Mouse (Mus musculus) erythroid progenitor cell, adult 5-6 weeks (primary cell): ENCODE measurements around the gene Rps6kb1. TPM values are rescaled to one million over a fixed set of nuclear protein-coding genes. Genes with fewer than 3 reads are reported as not detected.
"Not testable (repeated sequence)": the region's sequence is repeated elsewhere in the genome, so short reads cannot be mapped to it uniquely, and the experiment has no call there.

Source experiments
- ATAC-seq: replicated peaks from 2 replicates; pipeline ENCODE4 v1.8.0; 2016; ENCODE audit warnings: moderate number of reproducible peaks, mild to moderate bottlenecking, moderate TSS enrichment, inconsistent platforms; ENCODE audit not compliant: poor library complexity, low FRiP score, severe bottlenecking
- total RNA-seq, 2 experiments: library from RNA; stranded (forward) in 1 of 2; stranded (reverse) in 1 of 2; fragments of 150-400 nt in 1 of 2; fragments of 186-747, 209-891 nt in 1 of 2; gene quantifications; 2 replicates each; pipeline versions ENCODE4 v1.2.3 to v1.2.4; 2015 to 2017; ENCODE audit warnings: low replicate concordance in 2 of 2

Rps6kb1 gene
- total RNA-seq, 2 experiments from 2014 or later, result 34.4 to 73.8 TPM

DNA sequence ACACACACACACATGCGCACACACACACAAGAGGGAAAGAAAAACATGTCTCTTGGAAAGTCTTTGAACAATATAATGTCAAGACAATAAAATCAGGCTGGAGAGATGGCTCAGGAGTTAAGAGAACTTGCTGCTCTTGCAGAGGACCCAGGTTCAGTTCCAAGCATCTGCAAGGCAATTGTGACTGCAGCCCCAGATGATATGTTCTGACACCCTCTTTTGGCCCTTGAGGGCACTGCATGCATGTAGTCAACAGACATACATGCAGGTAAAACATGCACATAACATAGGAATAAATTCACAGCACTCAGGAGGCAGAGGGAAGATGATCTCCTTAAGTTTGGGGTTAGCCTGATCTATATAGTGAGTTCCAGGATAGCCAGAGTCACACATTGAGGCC lies 2.8 kb upstream of the Rps6kb1 start:
- no peak for ATAC-seq

DNA sequence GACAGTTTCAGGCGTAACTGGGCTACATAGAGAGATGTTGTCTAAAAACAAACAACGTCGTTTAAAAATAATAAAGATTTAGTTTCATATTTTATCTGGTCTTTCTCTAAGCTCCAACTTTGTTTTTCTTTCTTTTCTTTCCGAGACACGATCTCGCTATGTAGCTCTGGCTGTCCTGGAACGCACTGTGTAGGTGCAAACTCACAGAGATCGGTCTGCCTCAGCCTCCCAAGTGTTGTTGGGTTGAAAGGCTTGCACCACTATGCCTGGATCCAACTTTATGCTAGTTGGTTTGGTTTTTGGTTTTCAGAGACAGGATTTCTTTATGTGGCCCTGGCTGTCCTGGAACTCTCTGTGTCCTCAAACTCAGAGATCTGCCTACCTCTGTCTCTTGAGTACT lies 951 bp upstream of the Rps6kb1 start:
- no peak for ATAC-seq

DNA sequence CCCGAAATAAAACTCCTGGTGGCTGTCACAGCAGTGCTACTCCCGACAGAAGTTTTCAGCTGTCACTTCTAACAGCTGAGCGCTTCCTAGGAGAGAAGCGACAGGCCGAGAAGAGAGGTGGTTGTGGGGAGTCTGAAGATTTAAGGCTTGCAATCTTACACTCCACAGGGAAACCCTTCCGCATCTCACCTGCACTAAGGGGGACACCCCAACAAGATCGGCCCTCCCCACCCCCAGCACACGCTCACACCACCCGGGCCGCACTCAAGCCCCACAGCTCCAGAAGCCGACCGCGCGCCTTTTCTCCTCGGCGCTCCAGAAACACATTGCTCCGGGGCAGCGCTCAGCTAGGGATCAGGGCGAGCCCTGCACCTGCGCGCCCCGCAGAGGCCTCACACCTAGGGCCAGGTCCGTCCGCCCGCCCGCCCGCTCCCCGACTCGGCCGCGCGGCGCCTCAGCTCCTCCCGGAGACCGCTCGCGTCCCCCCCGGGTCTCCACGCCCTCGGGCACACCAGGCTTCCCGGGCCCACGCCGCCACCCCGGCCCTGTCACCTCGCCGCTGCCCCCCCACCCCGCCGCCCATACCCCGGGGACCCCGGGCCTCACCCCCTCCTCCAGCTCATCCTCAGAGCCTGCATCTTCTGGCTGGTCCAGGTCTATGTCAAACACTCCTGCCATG lies 506 bp downstream of the Rps6kb1 start:
- peak; percentile 43 for ATAC-seq

DNA sequence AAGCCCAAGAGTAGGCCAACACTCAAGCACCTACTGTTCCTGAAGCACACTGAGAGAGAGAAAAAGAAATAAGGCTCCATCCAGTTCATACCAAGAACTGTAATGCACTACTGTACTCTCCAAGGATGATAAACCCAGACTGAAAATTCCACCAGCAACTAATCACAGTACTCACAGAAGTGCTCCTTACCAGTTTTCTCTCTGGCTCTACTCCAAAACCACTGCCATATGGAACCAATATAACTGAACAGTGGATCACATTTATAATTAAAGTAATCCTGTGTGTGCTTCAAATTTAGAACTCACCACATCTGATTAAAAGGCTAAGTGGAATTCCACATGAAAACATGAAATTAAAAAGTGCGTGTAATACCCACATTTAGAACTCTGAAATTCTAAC lies 1.8 kb downstream of the Rps6kb1 start:
- no peak for ATAC-seq

DNA sequence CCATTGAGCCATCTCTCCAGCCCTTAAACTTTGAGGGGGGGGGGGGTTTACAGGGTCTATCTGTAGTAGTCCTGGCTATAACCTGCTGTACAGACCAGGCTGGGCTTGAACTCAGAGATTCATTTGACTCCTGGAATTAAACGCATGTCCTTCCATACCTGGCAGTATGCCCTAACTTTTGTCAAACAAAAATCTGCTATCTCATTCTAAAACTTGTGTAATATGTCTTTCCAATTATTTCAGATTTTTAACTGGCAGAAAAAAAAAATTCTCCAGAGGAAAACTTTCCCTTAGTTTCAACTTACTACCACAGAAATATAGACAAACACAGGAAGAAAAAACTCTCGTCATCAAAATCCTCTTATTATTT lies 4.1 kb downstream of the Rps6kb1 start:
- no peak for ATAC-seq

DNA sequence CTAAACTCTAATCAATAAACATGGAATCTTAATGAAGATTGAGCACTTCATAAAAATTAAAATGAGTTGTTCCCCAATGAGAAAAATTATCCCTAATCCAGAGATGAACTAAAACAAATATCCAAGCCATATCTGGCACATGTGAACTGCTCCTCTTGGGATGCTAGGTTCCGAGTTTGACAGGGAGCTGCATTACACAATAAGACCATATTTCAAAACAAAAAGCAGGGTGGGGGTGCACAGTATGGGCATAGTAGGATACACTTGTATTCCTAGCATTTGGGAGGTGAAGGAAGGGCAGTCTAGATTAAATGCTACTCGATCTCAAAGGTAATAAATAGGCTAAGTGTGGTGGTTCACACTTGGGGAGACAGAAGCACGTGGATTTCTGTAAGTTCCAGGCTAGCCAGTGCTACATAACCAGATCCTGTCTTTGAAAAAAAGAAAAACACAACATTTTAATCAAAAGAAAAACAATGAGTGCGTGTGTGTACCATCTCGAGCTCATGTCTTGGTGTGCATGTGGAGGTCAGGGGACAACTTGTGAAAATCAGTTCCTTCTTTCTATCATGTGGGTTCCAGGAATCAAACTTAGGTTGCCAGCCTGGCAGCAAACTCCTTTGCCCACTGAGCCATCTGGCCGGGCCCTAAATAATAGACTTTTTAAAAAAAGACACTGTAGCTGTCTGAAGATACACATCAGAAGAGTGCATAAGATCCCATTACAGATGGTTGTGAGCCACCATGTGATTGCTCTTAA lies 4.7 kb downstream of the Rps6kb1 start:
- ATAC-seq, result no peak

DNA sequence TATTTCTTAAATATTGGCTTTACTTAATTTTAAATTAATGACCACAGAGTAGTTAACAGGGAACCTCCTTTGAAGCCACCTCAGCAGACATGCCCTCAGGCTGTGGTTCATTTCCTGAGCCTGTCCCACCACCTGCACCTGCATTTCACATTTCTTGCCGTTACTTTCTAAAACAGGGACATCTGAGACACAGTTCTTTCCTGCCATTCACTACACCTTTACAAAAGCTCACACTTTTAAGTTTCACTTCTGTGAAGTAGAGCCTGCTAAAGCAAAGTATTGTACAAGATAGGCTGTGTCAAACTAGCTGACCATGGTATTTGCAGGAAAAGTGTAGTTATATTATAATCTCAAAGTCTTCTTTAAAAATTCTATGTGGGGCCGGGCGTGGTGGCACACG lies 5.8 kb downstream of the Rps6kb1 start:
- ATAC-seq, result no peak

DNA sequence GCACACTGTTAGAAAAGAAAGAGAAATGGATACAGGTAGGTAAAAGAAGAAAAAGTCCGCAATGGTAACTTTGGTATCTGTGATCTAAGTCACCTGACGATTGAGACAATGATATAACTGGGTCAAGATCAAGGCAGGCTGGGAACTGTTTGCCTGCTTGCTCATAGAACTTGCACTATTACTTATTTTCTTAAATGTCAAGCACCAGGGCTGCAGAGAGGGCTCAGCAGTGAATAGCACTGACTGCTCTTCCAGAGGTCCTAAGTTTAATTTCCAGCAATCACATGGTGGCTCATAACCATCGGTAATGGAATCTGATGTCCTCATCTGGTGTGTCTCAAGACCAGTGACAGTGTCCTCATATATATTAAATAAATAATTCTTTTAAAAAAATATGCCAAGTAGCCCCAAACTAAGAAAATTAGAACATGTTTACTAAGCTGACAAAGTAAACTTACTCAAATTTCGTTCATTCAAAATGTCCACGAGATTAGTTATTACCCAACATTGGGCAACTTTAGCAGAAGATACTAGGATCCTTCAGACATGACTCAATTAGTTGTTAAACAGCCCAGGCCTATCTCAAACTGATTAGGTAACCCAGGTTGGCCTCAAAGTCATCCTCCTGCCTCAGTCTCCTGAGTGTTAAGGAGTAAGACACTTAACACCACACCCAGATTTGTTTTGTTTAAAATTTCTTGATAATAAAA lies 10.2 kb downstream of the Rps6kb1 start:
- no peak for ATAC-seq

DNA sequence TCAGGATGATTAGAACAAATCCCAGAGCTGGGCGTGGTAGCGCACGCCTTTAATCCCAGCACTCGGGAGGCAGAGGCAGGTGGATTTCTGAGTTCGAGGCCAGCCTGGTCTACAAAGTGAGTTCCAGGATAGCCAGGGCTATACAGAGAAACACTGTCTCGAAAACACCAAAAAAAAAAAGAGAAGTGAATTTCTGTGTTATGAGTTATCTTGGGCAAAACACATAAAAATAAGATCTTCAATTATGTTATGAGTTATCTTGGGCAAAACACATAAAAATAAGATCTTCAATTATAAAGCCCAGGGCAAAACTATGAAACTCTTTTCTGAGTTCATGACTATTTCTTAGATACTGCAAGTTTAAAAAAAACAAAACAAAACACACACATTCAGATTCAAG lies 11.3 kb downstream of the Rps6kb1 start:
- ATAC-seq, result not testable (repeated sequence)

DNA sequence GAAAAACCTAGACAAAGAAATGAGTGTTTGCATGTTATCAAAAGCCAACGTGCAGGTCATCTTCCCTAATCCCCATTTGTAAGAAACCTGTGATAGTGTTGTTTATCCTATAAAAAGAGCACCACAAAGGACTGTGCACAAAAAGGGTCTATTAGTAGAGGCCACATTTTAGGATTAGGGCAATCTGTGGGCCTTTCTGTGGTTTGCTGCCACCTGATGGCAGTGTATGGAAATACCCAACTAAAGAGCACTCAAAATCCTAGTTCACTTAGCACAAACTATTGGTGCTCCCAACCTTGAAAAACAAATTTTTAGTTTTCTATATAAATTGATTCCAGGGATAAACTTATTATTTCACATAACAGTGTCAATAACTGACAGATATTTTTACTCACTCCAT lies 11.8 kb downstream of the Rps6kb1 start:
- ATAC-seq, result peak; percentile 83

DNA sequence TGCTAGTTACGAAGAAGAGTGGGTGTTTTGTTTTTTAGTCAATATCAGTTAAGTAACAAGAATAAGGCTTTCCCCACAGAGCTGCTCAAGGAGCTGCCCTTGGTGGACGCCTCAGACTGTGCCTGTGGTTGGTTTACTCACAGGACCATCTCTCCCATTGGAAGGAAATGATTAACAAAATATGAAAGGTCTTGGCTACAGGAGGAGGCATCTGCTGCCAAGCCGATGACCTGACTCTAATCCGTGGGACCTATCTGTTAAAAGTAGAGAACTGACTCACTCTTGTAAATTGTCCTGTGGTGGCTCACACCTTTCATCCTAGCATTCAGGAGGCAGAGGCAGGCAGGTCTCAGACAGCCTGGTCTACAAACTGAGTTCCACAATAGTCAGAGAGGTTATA lies 17.1 kb downstream of the Rps6kb1 start:
- no peak for ATAC-seq

DNA sequence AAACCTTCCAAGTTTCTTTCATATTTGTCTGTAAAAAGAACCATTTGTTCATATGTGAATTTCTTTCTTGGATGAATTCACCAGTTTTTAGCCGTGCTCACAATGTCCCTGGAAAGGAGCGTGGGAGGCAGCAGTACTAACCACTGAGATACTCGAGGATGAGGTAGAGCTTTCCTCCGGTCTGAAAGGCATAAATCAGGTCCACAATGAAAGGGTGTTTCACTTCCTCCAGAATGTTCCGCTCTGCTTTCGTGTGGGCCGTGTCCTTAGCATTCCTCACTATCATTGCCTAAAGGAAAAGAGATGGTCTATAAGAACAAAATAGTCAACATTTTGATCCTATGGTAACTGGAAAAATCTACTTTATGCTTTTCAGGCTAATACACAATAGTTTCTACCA lies 24.9 kb downstream of the Rps6kb1 start:
- no peak for ATAC-seq

DNA sequence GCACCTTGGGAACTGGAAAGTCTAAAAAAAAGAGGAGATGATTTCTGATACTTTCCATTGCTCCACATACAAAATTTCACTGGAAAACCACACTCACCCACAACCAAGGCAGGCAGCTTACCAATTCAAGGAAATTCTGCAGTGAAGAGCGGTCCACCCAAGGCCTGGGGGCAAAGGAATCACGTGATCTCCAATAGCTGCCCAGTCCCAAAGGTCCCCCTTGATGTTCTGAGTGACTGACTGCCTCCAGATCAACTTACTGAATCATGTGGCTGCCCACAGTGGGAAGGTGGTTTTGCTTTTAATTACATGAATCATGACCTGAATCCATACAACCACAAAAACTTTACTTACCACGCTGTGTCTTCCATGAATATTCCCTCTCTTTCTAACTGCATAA lies 27.4 kb downstream of the Rps6kb1 start:
- no peak for ATAC-seq

DNA sequence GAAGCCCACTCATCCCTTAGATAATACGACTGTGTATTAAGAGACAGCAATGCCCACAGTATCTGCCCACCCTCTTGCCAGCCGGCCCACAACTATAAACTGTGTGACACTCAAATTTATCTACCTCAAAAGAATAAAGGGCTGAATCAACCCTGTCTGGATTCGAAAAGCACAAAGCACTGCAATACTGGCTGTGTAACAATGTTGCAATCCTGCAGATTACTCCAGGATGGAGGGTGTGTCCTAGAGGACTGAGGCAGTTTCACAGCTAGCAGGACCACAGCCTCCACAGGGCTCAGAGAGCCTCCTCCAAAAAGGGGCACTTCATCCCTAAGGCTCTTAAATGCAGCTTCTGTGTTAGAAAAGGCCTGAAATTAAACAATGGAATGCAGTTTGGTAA lies 28.0 kb downstream of the Rps6kb1 start:
- ATAC-seq, result no peak

DNA sequence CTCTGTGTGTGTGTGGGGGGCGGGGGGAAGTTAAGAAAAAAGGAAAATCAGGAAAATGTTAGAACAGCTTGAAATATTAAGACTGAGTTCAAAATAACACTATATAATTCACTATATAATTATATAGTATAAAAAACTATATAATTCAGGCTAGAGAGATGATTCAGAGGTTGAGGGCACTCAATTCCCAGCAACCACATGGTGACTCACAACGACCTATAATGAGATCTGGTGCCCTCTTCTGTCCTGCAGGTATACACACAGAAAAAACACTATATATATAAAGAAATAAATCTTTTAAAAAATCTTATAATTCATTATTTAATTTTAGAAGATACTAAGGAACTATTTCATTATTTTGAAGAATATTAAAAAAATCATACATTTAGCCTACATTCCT lies 36.6 kb downstream of the Rps6kb1 start:
- ATAC-seq, result no peak

DNA sequence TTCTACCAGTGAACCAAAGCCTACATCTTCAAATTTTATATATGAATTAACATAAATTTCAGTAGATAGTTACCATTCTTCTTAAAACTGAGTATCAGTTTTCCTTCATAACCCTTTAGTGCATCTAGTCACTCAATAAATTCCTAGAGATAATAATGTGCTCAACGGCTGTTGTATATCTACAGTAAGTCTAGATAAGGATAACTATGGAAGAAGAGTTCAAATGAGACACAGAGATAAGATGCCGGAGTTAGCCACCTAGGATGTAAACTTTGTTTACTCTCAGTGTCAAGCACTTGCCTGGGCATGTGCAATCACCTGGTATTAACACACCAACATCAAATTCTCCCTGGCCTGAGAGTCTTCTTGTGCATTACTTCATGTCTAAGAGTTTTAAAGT lies 37.3 kb downstream of the Rps6kb1 start:
- no peak for ATAC-seq

DNA sequence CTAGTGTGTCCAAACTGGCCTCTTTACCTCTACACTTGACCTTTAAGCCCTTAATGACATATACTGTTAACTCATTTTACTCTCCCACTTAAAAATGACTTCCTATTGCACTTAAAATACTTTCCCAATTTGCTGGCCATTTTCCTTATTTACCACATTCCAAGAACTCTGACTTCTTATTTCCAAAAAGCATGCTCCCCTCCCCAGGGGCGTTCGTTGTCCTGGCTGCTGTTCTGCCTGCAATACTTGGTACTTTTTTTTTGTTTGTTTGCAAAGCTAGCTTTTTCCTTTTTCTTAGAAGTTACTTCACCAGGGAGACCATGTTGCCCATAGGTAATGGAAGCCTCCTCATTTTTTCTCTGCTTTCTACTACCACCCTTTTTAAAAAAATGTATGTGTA lies 41.5 kb downstream of the Rps6kb1 start:
- no peak for ATAC-seq

DNA sequence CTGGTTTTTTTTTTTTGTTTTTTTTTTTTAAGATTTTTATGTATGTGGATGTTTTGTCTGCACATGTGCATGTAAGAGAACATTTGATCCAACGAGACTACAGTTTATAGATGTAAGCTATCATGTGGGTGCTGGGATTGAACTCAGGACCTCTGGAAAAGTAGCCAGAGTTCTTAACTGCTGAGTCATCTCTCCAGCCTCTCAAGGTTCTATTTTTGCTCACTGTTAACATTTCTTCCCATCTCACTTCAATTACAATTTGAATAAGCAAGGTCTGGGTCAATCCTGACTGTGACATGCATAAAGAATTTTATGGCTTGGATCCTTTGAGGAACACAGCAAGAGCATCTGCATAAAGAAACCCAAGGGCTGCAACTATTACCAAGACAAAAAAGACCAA lies 43.8 kb downstream of the Rps6kb1 start:
- no peak for ATAC-seq

DNA sequence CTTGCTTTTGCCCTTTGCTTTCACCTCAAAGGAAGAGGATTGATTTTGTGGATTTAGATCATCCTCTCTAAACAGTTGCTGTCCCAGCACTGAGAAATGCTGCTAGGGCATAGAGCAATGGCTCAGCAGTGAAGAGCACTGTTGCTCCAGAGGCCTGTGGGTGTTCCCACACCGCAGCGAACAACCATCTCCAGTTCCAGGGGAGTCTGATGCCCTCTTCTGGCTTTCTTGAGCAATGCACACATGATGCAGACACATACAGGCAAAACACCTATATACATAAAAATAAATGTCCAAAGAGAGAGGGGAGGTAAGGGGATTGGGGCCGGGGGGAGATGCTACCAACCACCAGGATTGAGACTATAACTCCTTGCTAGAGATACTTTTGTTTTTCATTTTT lies 46.7 kb downstream of the Rps6kb1 start:
- no peak for ATAC-seq

DNA sequence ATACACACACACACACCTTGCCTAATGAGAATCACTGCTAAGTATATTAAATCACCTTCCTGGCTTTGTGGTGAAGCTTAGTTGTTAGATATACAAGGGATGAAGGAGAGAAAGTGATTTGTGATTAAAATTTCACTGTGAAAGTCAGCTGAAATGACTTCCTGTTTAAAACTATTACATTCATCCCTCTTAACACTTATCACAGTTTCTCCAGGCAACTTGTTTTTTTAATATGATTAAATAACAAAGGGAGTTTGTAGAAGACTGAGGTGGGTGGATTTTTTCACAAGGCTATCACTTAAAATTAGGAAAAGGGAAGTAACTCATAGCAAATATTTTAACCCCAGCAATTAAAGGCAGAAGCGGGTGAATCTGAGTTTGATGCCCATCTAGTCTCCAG lies 47.2 kb downstream of the Rps6kb1 start:
- no peak for ATAC-seq

DNA sequence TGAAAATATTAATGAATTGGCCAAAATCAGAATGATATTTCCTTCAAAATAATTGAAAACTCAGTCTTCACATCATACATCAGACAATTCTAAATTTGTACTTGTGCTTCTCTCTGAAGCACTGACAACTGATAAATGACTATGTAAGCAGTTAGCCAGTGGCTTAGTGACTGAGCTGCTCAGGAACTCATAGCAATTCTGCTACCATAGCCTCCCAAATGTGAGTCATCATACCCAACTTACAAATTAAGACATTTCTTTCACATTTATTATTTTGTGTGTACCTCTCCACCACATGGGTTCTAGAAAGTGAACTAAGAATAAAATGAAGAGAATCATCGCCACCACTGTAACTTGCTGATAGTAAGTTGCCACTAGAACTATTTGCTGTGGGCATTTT lies 53.8 kb downstream of the Rps6kb1 start:
- no peak for ATAC-seq
